Mouse (Mus musculus) liver, embryonic 11.5 days (tissue): ENCODE data around the gene Wtap. TPM values are rescaled to one million over a fixed set of nuclear protein-coding genes. Genes with fewer than 3 reads are reported as not detected.
"Not testable (repeated sequence)": the region's sequence is repeated elsewhere in the genome, so short reads cannot be mapped to it uniquely, and the experiment has no call there.

ENCODE experiments used
- ATAC-seq: fragments of 200-750 bp; cut with Nextera tagmentation; replicated peaks from 2 replicates; pipeline ENCODE4 v1.8.0; 2017; ENCODE audit warnings: moderate number of reproducible peaks, mild to moderate bottlenecking, moderate TSS enrichment, moderate library complexity; ENCODE audit not compliant: low FRiP score
- DNase-seq: peaks from one replicate; pipeline ENCODE4 v3.0.0-alpha.2; 2017; ENCODE audit warnings: low spot score
- H3K27ac ChIP-seq: fragments of 300-500 bp; sonication (generic); 2 replicates; pipeline ENCODE4 v1.5.1; 2014; ENCODE audit warnings: mild to moderate bottlenecking, low read depth, low read length, control low read depth
- H3K27me3 ChIP-seq: fragments of 300-500 bp; sonication (generic); replicated peaks from 2 replicates; pipeline ENCODE4 v1.6.1; 2014; ENCODE audit warnings: low read length, mixed read lengths; ENCODE audit not compliant: control insufficient read depth, insufficient read depth
- H3K36me3 ChIP-seq: fragments of 300-500 bp; sonication (generic); 2 replicates; pipeline ENCODE4 v1.6.1; 2014; ENCODE audit warnings: mild to moderate bottlenecking, low read length, moderate library complexity, mixed read lengths; ENCODE audit not compliant: control insufficient read depth, insufficient read depth
- H3K4me1 ChIP-seq: fragments of 300-500 bp; sonication (generic); replicated peaks from 2 replicates; pipeline ENCODE4 v1.6.1; 2014; ENCODE audit warnings: low read length, mixed read lengths; ENCODE audit not compliant: control insufficient read depth, insufficient read depth
- H3K4me2 ChIP-seq: fragments of 300-500 bp; sonication (generic); 2 replicates; pipeline ENCODE4 v1.6.1; 2014; ENCODE audit warnings: mild to moderate bottlenecking, control low read depth, moderate library complexity
- H3K4me3 ChIP-seq: fragments of 300-500 bp; sonication (generic); 2 replicates; pipeline ENCODE4 v1.5.1; 2014; ENCODE audit warnings: low read depth, low read length, control low read depth
- H3K9ac ChIP-seq: fragments of 300-500 bp; sonication (generic); 2 replicates; pipeline ENCODE4 v1.6.1; 2014; ENCODE audit warnings: low read depth, low read length, control low read depth
- H3K9me3 ChIP-seq: fragments of 300-500 bp; sonication (generic); 2 replicates; pipeline ENCODE4 v1.6.1; 2016; ENCODE audit warnings: low read length, inconsistent platforms, mixed read lengths; ENCODE audit not compliant: control insufficient read depth
- WGBS: fragments of 180-500 bp; shearing (Covaris S2); extraction: QIAGEN DNeasy Blood & Tissue Kit; methylation state at CpG from one replicate; pipeline ENCODE4 v1.1.7; 2014; 5-methylcytosine and 5-hydroxymethylcytosine counted together
- polyA plus RNA-seq: library from polyadenylated mRNA; unstranded; fragments of >200 nt; fragmentation: Nextera tagmentation; extraction: Ambion mirVana; gene quantifications from 2 replicates; pipeline ENCODE4 v1.2.1, GENCODE M21; 2014

Wtap gene
- polyA plus RNA-seq, 1 experiment from 2014 or later = 101 TPM

GRCm38 (mm10) chr17:12956664-12957063 lies 37.3 kb downstream of the Wtap start:
- Histone ChIP-seq H3K4me1 (peaks cover 9% of the 10 kb centered on the region), H3K27ac (no peak overlapping the region), H3K9me3 (no peaks in the 10 kb centered on the region), H3K36me3 (peaks cover 9% of the 10 kb centered on the region; the same call in 1 of the 2 replicates), H3K4me2 (no peak overlapping the region), H3K4me3 (no peak overlapping the region), H3K27me3 (no peaks in the 10 kb centered on the region), H3K9ac (no peak overlapping the region)
- WGBS = 90% methylated on average over 8 of the region's 8 CpGs
- ATAC-seq (no peak), DNase-seq (no peak)

GRCm38 (mm10) chr17:12949669-12950068 lies 44.3 kb downstream of the Wtap start:
- Histone ChIP-seq H3K4me3 (no peak overlapping the region), H3K4me1 (no peaks in the 10 kb centered on the region), H3K4me2 (no peak overlapping the region), H3K27me3 (no peaks in the 10 kb centered on the region), H3K36me3 (peaks cover 18% of the 10 kb centered on the region), H3K27ac (no peak overlapping the region), H3K9ac (no peak overlapping the region), H3K9me3 (no peaks in the 10 kb centered on the region)
- DNase-seq (no peak), ATAC-seq (no peak)
- 90% methylated on average over 5 of the region's 5 CpGs for WGBS

GRCm38 (mm10) chr17:12942459-12943162 lies 51.4 kb downstream of the Wtap start:
- WGBS = 89% methylated on average over 6 of the region's 6 CpGs
- Histone ChIP-seq H3K4me1 (peaks cover 3% of the 10 kb centered on the region), H3K4me2 (no peak overlapping the region), H3K27me3 (no peaks in the 10 kb centered on the region), H3K4me3 (no peak overlapping the region), H3K27ac (no peak overlapping the region), H3K9ac (no peak overlapping the region), H3K36me3 (peaks cover 14% of the 10 kb centered on the region; the same call in 1 of the 2 replicates), H3K9me3 (no peaks in the 10 kb centered on the region)
- no peak for DNase-seq
- no peak for ATAC-seq

GRCm38 (mm10) chr17:12941543-12942260 lies 52.3 kb downstream of the Wtap start:
- ATAC-seq (no peak), DNase-seq (no peak)
- peaks cover 12% of the 10 kb centered on the region; the same call in 1 of the 2 replicates for H3K36me3 ChIP-seq
- H3K9ac ChIP-seq = no peak overlapping the region
- no peak overlapping the region for H3K4me3 ChIP-seq
- H3K4me1 ChIP-seq = peaks cover 3% of the 10 kb centered on the region
- no peak overlapping the region for H3K27ac ChIP-seq
- 71% methylated on average over 8 of the region's 8 CpGs for WGBS
- no peaks in the 10 kb centered on the region for H3K9me3 ChIP-seq
- H3K4me2 ChIP-seq = no peak overlapping the region
- H3K27me3 ChIP-seq = no peaks in the 10 kb centered on the region

GRCm38 (mm10) chr17:12940151-12940805 lies 53.7 kb downstream of the Wtap start, which contains the start of gene Acat3:
Acat3 (minus strand) TSS chr17:12940600.
- peak within 1 kb of the TSS; percentile 26 for H3K4me3 ChIP-seq
- peaks cover 9% of the 10 kb centered on the region; the same call in 1 of the 2 replicates for H3K36me3 ChIP-seq
- ATAC-seq = peak; percentile 73
- peaks cover 3% of the 10 kb centered on the region for H3K4me1 ChIP-seq
- no peak within 1 kb of the TSS for H3K27ac ChIP-seq
- 12% methylated on average over 27 of the region's 27 CpGs for WGBS
- H3K4me2 ChIP-seq = peak within 1 kb of the TSS; percentile 61
- H3K27me3 ChIP-seq = no peaks in the 10 kb centered on the region
- DNase-seq = no peak
- no peaks in the 10 kb centered on the region for H3K9me3 ChIP-seq
- H3K9ac ChIP-seq = no peak within 1 kb of the TSS

GRCm38 (mm10) chr17:12939377-12940148 lies 54.4 kb downstream of the Wtap start:
- ATAC-seq = peak; percentile 11; the same call in 1 of the 2 replicates
- H3K9ac ChIP-seq, H3K36me3 ChIP-seq, H3K9me3 ChIP-seq, H3K27me3 ChIP-seq, DNase-seq, H3K4me1 ChIP-seq, H3K27ac ChIP-seq: not testable (repeated sequence)
- peak overlapping the region; percentile 26; the same call in 1 of the 2 replicates for H3K4me3 ChIP-seq
- peak overlapping the region; percentile 61 for H3K4me2 ChIP-seq
- 48% methylated on average over 2 of the region's 12 CpGs for WGBS

GRCm38 (mm10) chr17:12938077-12938476 lies 55.9 kb downstream of the Wtap start:
- 67% methylated on average over 2 of the region's 2 CpGs for WGBS
- no peak for DNase-seq
- H3K4me3 ChIP-seq = no peak overlapping the region
- no peak overlapping the region for H3K27ac ChIP-seq
- H3K9ac ChIP-seq = no peak overlapping the region
- H3K36me3 ChIP-seq = peaks cover 1% of the 10 kb centered on the region; the same call in 1 of the 2 replicates
- peaks cover 3% of the 10 kb centered on the region for H3K4me1 ChIP-seq
- no peaks in the 10 kb centered on the region for H3K27me3 ChIP-seq
- H3K9me3 ChIP-seq = no peaks in the 10 kb centered on the region
- no peak overlapping the region for H3K4me2 ChIP-seq
- no peak for ATAC-seq

GRCm38 (mm10) chr17:12937412-12937970 lies 56.5 kb downstream of the Wtap start:
- Histone ChIP-seq H3K4me3 (no peak overlapping the region), H3K27me3 (no peaks in the 10 kb centered on the region), H3K4me2 (no peak overlapping the region), H3K4me1 (peaks cover 3% of the 10 kb centered on the region), H3K9me3 (no peaks in the 10 kb centered on the region), H3K9ac (no peak overlapping the region), H3K27ac (no peak overlapping the region), H3K36me3 (no peaks in the 10 kb centered on the region)
- 78% methylated on average over 2 of the region's 2 CpGs for WGBS
- ATAC-seq (no peak), DNase-seq (no peak)
